Mouse (Mus musculus) heart, adult 2 months (tissue): Measurements from ENCODE around the gene Laptm4a. TPM values are rescaled to one million over a fixed set of nuclear protein-coding genes. Genes with fewer than 3 reads are reported as not detected.

ENCODE experiments used
- DNase-seq, 2 experiments: peaks; one replicate each; pipeline ENCODE4 v3.0.0; 2021
- H3K27ac ChIP-seq: fragments of 200-600 bp; 2 replicates; pipeline ENCODE4 v1.8.1; 2022
- H3K27me3 ChIP-seq: fragments of 200-500 bp; 2 replicates; pipeline ENCODE4 v1.6.1; 2012; ENCODE audit warnings: mild to moderate bottlenecking, low read length, inconsistent platforms, mixed read lengths; ENCODE audit not compliant: control insufficient read depth, insufficient read depth
- H3K36me3 ChIP-seq: fragments of 200-500 bp; 2 replicates; pipeline ENCODE4 v1.6.1; 2012; ENCODE audit warnings: low read length, inconsistent platforms; ENCODE audit not compliant: control insufficient read depth, insufficient read depth
- H3K4me1 ChIP-seq: fragments of 200-500 bp; 2 replicates; pipeline ENCODE4 v1.6.1; 2011; ENCODE audit warnings: low read length; ENCODE audit not compliant: control insufficient read depth, insufficient read depth
- H3K4me3 ChIP-seq: fragments of 200-600 bp; 2 replicates; pipeline ENCODE4 v1.8.1; 2022
- H3K79me2 ChIP-seq: fragments of 200-500 bp; replicated peaks from 2 replicates; pipeline ENCODE4 v1.6.1; 2012; ENCODE audit warnings: mild to moderate bottlenecking, inconsistent platforms, low read length, moderate library complexity, mixed read lengths; ENCODE audit not compliant: control insufficient read depth, insufficient read depth
- H3K9ac ChIP-seq: fragments of 200-500 bp; 2 replicates; pipeline ENCODE4 v1.6.1; 2012; ENCODE audit warnings: low read depth, mild to moderate bottlenecking, control low read depth, inconsistent platforms, low read length, mixed read lengths
- CTCF ChIP-seq: fragments of 200-600 bp; IDR thresholded peaks from 2 replicates; pipeline ENCODE4 v1.8.1; 2022; ENCODE audit warnings: antibody characterized with exemption, mild to moderate bottlenecking, moderate library complexity
- EP300 ChIP-seq: fragments of 200-500 bp; IDR thresholded peaks from 2 replicates; pipeline ENCODE4 v1.6.1; 2011; ENCODE audit warnings: low read depth, low read length, control low read depth; ENCODE audit not compliant: insufficient read depth
- POLR2A ChIP-seq: fragments of 200-500 bp; IDR thresholded peaks from 2 replicates; pipeline ENCODE4 v1.6.1; 2011; ENCODE audit warnings: mild to moderate bottlenecking, low read depth, low read length, control low read depth; ENCODE audit not compliant: insufficient read depth
- WGBS: fragments of 180-500 bp; shearing (Covaris S2); methylation state at CpG from one replicate; pipeline ENCODE4 v1.1.7; 2018; 5-methylcytosine and 5-hydroxymethylcytosine counted together
- intact Hi-C: fragments of 180-260 bp; cut with DNase I; formaldehyde crosslinking; loops from one replicate; pipeline ENCODE4 v1.15.1; 2025
- polyA plus RNA-seq: library from polyadenylated mRNA; depleted of rRNA; stranded (reverse); fragments of >200 nt; gene quantifications from 2 replicates; pipeline ENCODE4 v1.2.3, GENCODE M21; 2012
- total RNA-seq, 2 experiments: library from RNA; stranded (reverse); gene quantifications; 2 replicates each; pipeline ENCODE4 v1.2.3; 2021

Gene Laptm4a
- total and polyA plus RNA-seq, 3 experiments: 314 to 372 (median 366) TPM

- intact Hi-C loops: no loop called here
- 46% methylated on average over 5 of the region's 5 CpGs for WGBS
- Histone ChIP-seq H3K9ac (no peak overlapping the region), H3K27ac (no peak overlapping the region; the same call in 1 of the 2 replicates), H3K36me3 (no peaks in the 10 kb centered on the region), H3K27me3 (no peaks in the 10 kb centered on the region), H3K4me3 (no peak overlapping the region), H3K4me1 (peaks cover 5% of the 10 kb centered on the region), H3K79me2 (no peaks in the 10 kb centered on the region)
- DNase-seq: peak; percentile 66 to 69
- TF ChIP-seq POLR2A (no peak), EP300 (no peak), CTCF (no peak)
These were observed 5.1 kb upstream of the Laptm4a start for GRCm38 (mm10) chr12:8916378-8916777.

- TF ChIP-seq EP300: no peak
- TF ChIP-seq CTCF: no peak
- TF ChIP-seq POLR2A: no peak
- 94% methylated on average over 3 of the region's 3 CpGs for WGBS
- Histone ChIP-seq H3K4me3 (no peak overlapping the region), H3K9ac (no peak overlapping the region), H3K27ac (no peak overlapping the region), H3K4me1 (peaks cover under 1% of the 10 kb centered on the region), H3K79me2 (peaks cover 1% of the 10 kb centered on the region; the same call in 1 of the 2 replicates), H3K27me3 (no peaks in the 10 kb centered on the region), H3K36me3 (peaks cover 11% of the 10 kb centered on the region)
- intact Hi-C loops: no loop called here
- no peak for DNase-seq
These were observed 2.2 kb upstream of the Laptm4a start for GRCm38 (mm10) chr12:8919231-8919630.

- H3K4me3 ChIP-seq: peak overlapping the region; percentile 73
- H3K9ac ChIP-seq: no peak overlapping the region
- DNase-seq: no peak
- H3K27me3 ChIP-seq: no peaks in the 10 kb centered on the region
- H3K79me2 ChIP-seq: peaks cover 10% of the 10 kb centered on the region
- WGBS: 15% methylated on average over 1 of the region's 1 CpGs
- intact Hi-C loops: loop anchor here (1.0 to 5.0 kb wide), 2 partner anchors 51 to 247 kb away; partner anchors contain the start of genes Pum2 and Wdr35
- TF ChIP-seq EP300 (no peak), CTCF (no peak), POLR2A (no peak)
- peak overlapping the region; percentile 99 for H3K27ac ChIP-seq
- H3K4me1 ChIP-seq: peaks cover 7% of the 10 kb centered on the region
- peaks cover 26% of the 10 kb centered on the region for H3K36me3 ChIP-seq
These were observed 469 bp upstream of the Laptm4a start for GRCm38 (mm10) chr12:8920996-8921393.

- intact Hi-C loops: loop anchor here (5.0 kb wide), 1 partner anchor 50 kb away; the partner anchor contains the start of gene Wdr35
- under 1% methylated on average over 30 of the region's 30 CpGs for WGBS
- TF ChIP-seq EP300: 0 out of 2 replicates have a peak, but pooled peaks have one; percentile 17
- no peak for TF ChIP-seq CTCF
These were observed 1.1 kb downstream of the Laptm4a start for GRCm38 (mm10) chr12:8922369-8923124.

GRCm38 (mm10) chr12:8923125-8923410, 1.6 kb downstream of the Laptm4a start:
- WGBS: 3% methylated on average over 5 of the region's 5 CpGs
- peak in 1 of 2 experiments; percentile 26 for DNase-seq
- Histone ChIP-seq H3K9ac (peak overlapping the region; percentile 90), H3K27me3 (no peaks in the 10 kb centered on the region), H3K4me3 (peak overlapping the region; percentile 73), H3K4me1 (peaks cover 12% of the 10 kb centered on the region), H3K79me2 (peaks cover 10% of the 10 kb centered on the region), H3K27ac (peak overlapping the region; percentile 99), H3K36me3 (peaks cover 42% of the 10 kb centered on the region)
- TF ChIP-seq EP300: no peak
- no peak for TF ChIP-seq CTCF
- TF ChIP-seq POLR2A: no peak
- intact Hi-C loops: loop anchor here (5.0 kb wide), 1 partner anchor 49 kb away; the partner anchor contains the start of gene Wdr35

More at GRCm38 (mm10) chr12:8922369-8923124, 1.1 kb downstream of the Laptm4a start:
- Histone ChIP-seq H3K36me3 (peaks cover 39% of the 10 kb centered on the region), H3K4me1 (peaks cover 9% of the 10 kb centered on the region), H3K9ac (peak overlapping the region; percentile 90), H3K27me3 (no peaks in the 10 kb centered on the region), H3K27ac (peak overlapping the region; percentile 99), H3K79me2 (peaks cover 10% of the 10 kb centered on the region), H3K4me3 (peak overlapping the region; percentile 73)
- no peak for DNase-seq

GRCm38 (mm10) chr12:8923603-8924002, 2.1 kb downstream of the Laptm4a start:
- H3K36me3 ChIP-seq: peaks cover 45% of the 10 kb centered on the region
- DNase-seq: no peak
- peak overlapping the region; percentile 73 for H3K4me3 ChIP-seq
- H3K79me2 ChIP-seq: peaks cover 10% of the 10 kb centered on the region
- peak overlapping the region; percentile 99 for H3K27ac ChIP-seq
- 13% methylated on average over 2 of the region's 2 CpGs for WGBS
- no peak overlapping the region for H3K9ac ChIP-seq
- peaks cover 13% of the 10 kb centered on the region for H3K4me1 ChIP-seq
- peak; percentile 46 for TF ChIP-seq CTCF
- TF ChIP-seq EP300: no peak
- intact Hi-C loops: loop anchor here (1.0 to 5.0 kb wide), 2 partner anchors 11 to 49 kb away; partner anchors contain the start of gene Wdr35
- H3K27me3 ChIP-seq: no peaks in the 10 kb centered on the region
